Mouse (Mus musculus) right cerebral cortex, adult 2 months (tissue): ENCODE data around the gene Ankrd52.

Source experiments
- DNase-seq, 2 experiments: peaks; one replicate each; pipeline ENCODE4 v3.0.0; 2021 to 2022; ENCODE audit warnings: low spot score in 2 of 2

Ankrd52 gene

DNA sequence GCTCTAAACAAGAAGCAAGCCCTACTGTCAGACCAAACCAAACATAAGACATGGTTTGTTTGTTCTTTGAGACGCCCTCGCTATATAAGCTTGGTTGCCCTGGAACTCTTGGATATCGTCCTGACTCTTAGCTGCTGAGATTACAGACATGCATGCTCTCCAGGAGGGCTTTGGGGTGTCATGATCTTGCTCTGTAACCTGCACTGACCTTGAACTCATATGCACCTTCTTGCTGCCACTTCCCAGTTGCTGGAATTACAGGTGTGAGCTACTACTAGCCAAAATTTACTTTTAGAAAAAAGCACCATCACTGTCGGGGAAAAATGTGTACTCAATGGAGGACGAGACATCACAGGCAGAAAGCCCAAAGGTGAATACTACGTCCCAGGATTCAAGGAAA is 7.3 kb upstream of the Ankrd52 start:
- no peak for DNase-seq

GRCm38 (mm10) chr10:128370021-128370420 is 6.9 kb upstream of the Ankrd52 start:
- DNase-seq = no peak

DNA sequence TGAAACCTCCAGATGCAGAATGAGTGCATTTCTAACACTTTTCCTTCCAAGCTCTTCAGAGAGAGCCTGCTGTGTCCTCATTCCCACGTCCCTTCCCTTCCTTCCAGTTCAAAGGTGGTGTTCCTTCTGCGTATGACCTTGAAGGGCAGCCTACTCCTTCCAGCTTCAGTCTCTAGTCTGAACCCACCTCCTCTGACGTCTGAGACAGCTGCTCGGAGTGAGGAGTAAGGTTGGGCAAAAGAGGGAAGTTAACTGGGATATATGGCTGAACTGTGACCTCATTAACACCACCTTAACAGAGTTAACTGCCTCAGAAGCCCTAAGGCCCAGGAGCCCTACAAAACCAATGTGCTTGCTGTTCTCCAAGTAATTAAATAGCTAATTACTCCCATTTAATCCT is 6.3 kb upstream of the Ankrd52 start:
- no peak for DNase-seq

GRCm38 (mm10) chr10:128372142-128372541 is 4.8 kb upstream of the Ankrd52 start:
- no peak for DNase-seq

DNA sequence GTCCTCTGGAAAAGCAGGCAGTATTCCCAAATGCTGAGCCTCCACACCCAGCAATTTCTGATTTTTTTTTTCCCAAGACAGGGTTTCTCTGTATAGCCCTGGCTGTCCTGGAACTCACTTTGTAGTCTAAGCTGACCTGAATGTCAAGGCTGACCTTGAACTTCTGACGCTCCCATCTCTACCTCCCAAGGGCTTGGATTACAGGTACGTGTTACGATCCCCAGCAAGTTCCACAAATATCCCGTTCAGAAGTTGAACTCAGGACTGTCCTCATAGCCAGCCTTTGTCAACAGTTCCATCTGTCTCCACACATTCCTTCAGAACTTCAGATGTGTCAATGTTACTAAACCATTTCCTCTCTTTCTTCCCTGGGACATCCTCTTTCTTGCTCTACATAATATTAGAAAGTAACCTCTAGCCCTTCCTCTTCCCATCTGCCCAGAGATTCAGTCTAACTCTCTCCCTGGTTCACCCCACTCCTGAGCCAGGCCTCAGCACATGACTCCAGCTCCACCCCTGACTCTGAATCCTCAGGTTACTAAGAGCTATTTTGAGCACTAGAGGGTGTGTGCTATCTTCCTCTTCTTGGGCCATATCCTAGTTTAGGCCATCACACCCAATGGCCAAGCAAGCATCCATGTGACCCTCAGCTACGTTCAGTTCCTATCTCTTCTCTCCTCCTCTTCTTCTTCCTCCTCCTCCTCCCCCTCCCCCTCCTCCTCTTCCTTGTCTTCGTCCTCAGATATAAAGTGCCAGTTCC is 3.7 kb upstream of the Ankrd52 start:
- DNase-seq = no peak

- no peak for DNase-seq
Measured at GRCm38 (mm10) chr10:128374393-128374792, 2.5 kb upstream of the Ankrd52 start.

GRCm38 (mm10) chr10:128376099-128376454 is 838 bp upstream of the Ankrd52 start:
- no peak for DNase-seq

GRCm38 (mm10) chr10:128377222-128377939 is 466 bp downstream of the Ankrd52 start:
- DNase-seq = peak; percentile 37 to 43

GRCm38 (mm10) chr10:128377940-128378448 is 1.1 kb downstream of the Ankrd52 start:
- DNase-seq = no peak

- no peak for DNase-seq
Measured at GRCm38 (mm10) chr10:128378462-128378861, 1.5 kb downstream of the Ankrd52 start.

GRCm38 (mm10) chr10:128379260-128379659 is 2.3 kb downstream of the Ankrd52 start:
- no peak for DNase-seq

DNA sequence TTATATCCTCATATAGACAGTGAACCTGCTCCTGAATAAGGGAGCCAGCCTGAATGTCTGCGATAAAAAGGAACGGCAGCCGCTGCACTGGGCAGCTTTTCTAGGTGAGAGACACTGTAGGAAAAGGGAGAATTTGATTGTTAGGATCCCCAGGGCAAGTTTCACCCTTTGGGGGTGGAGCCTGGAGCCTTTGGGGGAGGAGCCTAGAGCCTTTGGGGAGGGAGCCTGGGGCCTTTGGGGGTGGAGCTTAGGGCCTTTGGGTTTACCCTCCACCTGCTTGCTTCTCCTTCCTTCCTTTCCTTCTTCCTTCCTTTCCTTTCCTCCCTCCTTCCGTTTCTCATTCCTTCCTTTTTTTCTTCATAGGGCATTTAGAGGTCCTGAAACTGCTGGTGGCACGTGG is 3.6 kb downstream of the Ankrd52 start:
- no peak for DNase-seq

DNA sequence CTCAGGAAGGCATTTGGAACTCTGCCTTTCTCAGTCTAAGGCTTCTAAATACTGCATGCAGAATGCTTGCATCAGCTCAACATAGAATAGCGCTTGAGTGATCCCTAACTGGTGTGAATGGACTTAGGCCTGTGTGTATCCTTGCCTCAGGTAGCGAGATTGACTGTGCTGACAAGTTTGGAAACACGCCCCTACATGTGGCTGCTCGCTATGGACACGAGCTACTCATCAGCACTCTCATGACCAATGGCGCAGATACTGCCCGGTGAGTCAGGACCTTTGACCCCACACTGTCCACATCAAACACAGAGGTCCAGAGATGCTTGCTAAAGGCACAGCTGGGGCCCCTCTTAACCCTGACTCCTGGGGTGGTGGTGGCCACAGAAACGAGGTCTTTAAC is 5.6 kb downstream of the Ankrd52 start:
- no peak for DNase-seq

- DNase-seq = no peak
Measured at GRCm38 (mm10) chr10:128385902-128386301, 9.0 kb downstream of the Ankrd52 start.

- no peak for DNase-seq
Measured at GRCm38 (mm10) chr10:128388941-128389340, 12.0 kb downstream of the Ankrd52 start.

- DNase-seq = no peak
Measured at GRCm38 (mm10) chr10:128389570-128389969, 12.7 kb downstream of the Ankrd52 start.

GRCm38 (mm10) chr10:128390366-128390765 is 13.5 kb downstream of the Ankrd52 start:
- DNase-seq = no peak

GRCm38 (mm10) chr10:128391850-128392249 is 14.9 kb downstream of the Ankrd52 start:
- DNase-seq = no peak

GRCm38 (mm10) chr10:128396017-128396673 is 19.2 kb downstream of the Ankrd52 start:
- no peak for DNase-seq

DNA sequence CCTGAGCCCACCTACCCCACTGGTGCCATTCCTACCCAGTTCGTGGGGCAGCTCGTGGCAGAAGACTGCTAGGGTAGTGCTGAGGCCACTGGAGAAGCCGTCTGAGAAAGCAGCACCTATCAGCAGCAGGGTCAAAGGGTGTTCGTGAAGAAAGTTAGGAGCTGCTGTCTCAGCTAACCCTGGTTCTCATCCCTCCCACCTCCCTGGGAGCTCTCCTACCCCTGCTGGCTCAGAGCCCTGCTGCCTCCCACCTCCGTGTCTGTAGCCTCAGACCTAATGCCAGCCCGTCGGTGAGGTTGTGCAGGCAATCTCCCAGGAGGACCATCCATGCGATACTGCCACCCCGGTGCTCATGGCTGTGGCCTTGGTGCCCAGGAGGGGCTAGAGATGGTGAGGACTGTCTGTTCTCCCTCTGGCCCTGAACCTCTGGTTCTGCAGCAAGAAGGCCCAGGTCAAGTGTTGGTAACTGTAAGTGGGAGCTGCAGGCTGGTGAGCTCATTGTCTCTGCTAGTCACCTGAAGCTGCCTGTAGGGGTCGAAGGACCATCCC is 19.9 kb downstream of the Ankrd52 start:
- DNase-seq = no peak

- DNase-seq = no peak
Measured at GRCm38 (mm10) chr10:128397466-128397865, 20.6 kb downstream of the Ankrd52 start.

GRCm38 (mm10) chr10:128400338-128400737 is 23.4 kb downstream of the Ankrd52 start:
- no peak for DNase-seq
